Mouse (Mus musculus) olfactory bulb, adult 2 months (tissue): ENCODE results near the gene Chchd6.

Experiments used
- CTCF ChIP-seq: fragments of 200-500 bp; IDR thresholded peaks from 2 replicates; pipeline ENCODE4 v1.5.1; 2012; ENCODE audit warnings: low read depth, mild to moderate bottlenecking, low read length, moderate library complexity; ENCODE audit not compliant: insufficient read depth
- POLR2A ChIP-seq: fragments of 200-500 bp; IDR thresholded peaks from 2 replicates; pipeline ENCODE4 v1.6.1; 2012; ENCODE audit warnings: mild to moderate bottlenecking, low read depth, low read length, moderate library complexity; ENCODE audit not compliant: insufficient read depth

DNA sequence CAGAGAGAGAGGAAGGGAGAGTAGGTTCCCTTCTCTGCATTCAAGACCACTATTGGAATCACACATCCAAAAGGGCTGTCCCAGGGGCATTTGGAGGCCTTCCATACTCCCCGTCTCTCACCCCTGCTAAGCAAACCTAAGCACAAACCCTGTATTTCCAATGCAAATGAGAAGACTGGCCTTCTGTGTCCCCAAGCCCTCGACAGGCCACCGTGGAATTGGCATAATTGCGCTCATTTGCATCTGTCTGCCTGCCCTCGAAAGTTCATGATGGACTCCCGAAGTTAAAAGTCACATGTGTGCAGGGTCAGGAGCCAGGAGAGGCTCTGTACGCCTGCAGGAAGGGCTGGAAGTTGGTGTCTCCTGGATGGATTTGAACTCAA is 19.9 kb upstream of the Chchd6 start:
- TF ChIP-seq CTCF = no peak
- no peak for TF ChIP-seq POLR2A
